Mouse (Mus musculus) c-Kit-positive CD71-positive TER-119-positive erythroid progenitor cells, embryonic 14.5 days (primary cell): ENCODE results near the gene Gm3839.
"Not testable (repeated sequence)": the region's sequence is repeated elsewhere in the genome, so short reads cannot be mapped to it uniquely, and the experiment has no call there.

ENCODE experiments used
- DNase-seq: peaks from one replicate; pipeline ENCODE4 v3.0.0-alpha.2; 2013; ENCODE audit warnings: low spot score

Gm3839 gene

GRCm38 (mm10) chr14:11356626-11357025, at the start of gene Gm3839:
Gm3839 (minus strand) TSS chr14:11356726.
- not testable (repeated sequence) for DNase-seq

GRCm38 (mm10) chr14:11405661-11406060, 49.1 kb upstream of the Gm3839 start:
- DNase-seq, result no peak

GRCm38 (mm10) chr14:11377846-11378245, 21.3 kb upstream of the Gm3839 start:
- DNase-seq, result no peak

- DNase-seq, result no peak
Measured at GRCm38 (mm10) chr14:11375225-11375624, 18.7 kb upstream of the Gm3839 start.

GRCm38 (mm10) chr14:11346086-11346485, 10.4 kb downstream of the Gm3839 start:
- no peak for DNase-seq

GRCm38 (mm10) chr14:11329993-11330392, 26.5 kb downstream of the Gm3839 start:
- DNase-seq, result no peak

GRCm38 (mm10) chr14:11307079-11307478, 49.4 kb downstream of the Gm3839 start:
- DNase-seq, result no peak

GRCm38 (mm10) chr14:11287956-11288355, 68.6 kb downstream of the Gm3839 start:
- not testable (repeated sequence) for DNase-seq

GRCm38 (mm10) chr14:11257161-11257705, 99.3 kb downstream of the Gm3839 start:
- no peak for DNase-seq

GRCm38 (mm10) chr14:11248053-11248452, 108.5 kb downstream of the Gm3839 start:
- DNase-seq, result no peak

- DNase-seq, result no peak
Measured at GRCm38 (mm10) chr14:11244546-11244945, 112.0 kb downstream of the Gm3839 start.

- no peak for DNase-seq
Measured at GRCm38 (mm10) chr14:11232086-11232485, 124.4 kb downstream of the Gm3839 start.
